Mouse (Mus musculus) kidney, postnatal 0 days (tissue): ENCODE measurements at regions not wholly inside any gene's neighbourhood (a gene's known extent, or its start where the extent isn't known, plus 50 kb on each side); places are given as distances from the start of the nearest gene placed in this dataset.
A peak's percentile ranks its signal among the peaks of the same experiment; 100 is the strongest.

ENCODE experiments used
- ATAC-seq: fragments of 200-750 bp; cut with Nextera tagmentation; replicated peaks from 2 replicates; pipeline ENCODE4 v1.8.0; 2017; ENCODE audit warnings: low read depth, moderate number of reproducible peaks, moderate TSS enrichment, moderate library complexity; ENCODE audit not compliant: low FRiP score
- DNase-seq: peaks from one replicate; pipeline ENCODE4 v3.0.0-alpha.2; 2016; ENCODE audit warnings: low spot score
- H3K27ac ChIP-seq: fragments of 300-500 bp; sonication (generic); 2 replicates; pipeline ENCODE4 v1.5.1; 2014; ENCODE audit warnings: mild to moderate bottlenecking
- H3K27me3 ChIP-seq: fragments of 300-500 bp; sonication (generic); 2 replicates; pipeline ENCODE4 v1.6.1; 2014; ENCODE audit warnings: low read length, mixed read lengths; ENCODE audit not compliant: insufficient read depth
- H3K36me3 ChIP-seq: fragments of 300-500 bp; sonication (generic); 2 replicates; pipeline ENCODE4 v1.6.1; 2014; ENCODE audit warnings: low read length, mixed read lengths; ENCODE audit not compliant: insufficient read depth
- H3K4me1 ChIP-seq: fragments of 300-500 bp; sonication (generic); replicated peaks from 2 replicates; pipeline ENCODE4 v1.6.1; 2014; ENCODE audit warnings: antibody characterized with exemption, low read length, mixed read lengths; ENCODE audit not compliant: insufficient read depth
- H3K4me2 ChIP-seq: fragments of 300-500 bp; sonication (generic); 2 replicates; pipeline ENCODE4 v1.6.1; 2014; ENCODE audit warnings: mild to moderate bottlenecking, low read length, moderate library complexity, mixed read lengths
- H3K4me3 ChIP-seq: fragments of 300-500 bp; sonication (generic); replicated peaks from 2 replicates; pipeline ENCODE4 v1.5.1; 2014; ENCODE audit warnings: low read depth, low read length
- H3K9ac ChIP-seq: fragments of 300-500 bp; sonication (generic); 2 replicates; pipeline ENCODE4 v1.6.1; 2014; ENCODE audit warnings: low read depth, low read length
- H3K9me3 ChIP-seq: fragments of 300-500 bp; sonication (generic); replicated peaks from 2 replicates; pipeline ENCODE4 v1.6.1; 2016; ENCODE audit warnings: low read length, inconsistent platforms, mixed read lengths
- CTCF ChIP-seq: IDR thresholded peaks from 2 replicates; pipeline ENCODE4 v1.5.1; 2016; ENCODE audit warnings: antibody characterized with exemption, low read depth, mild to moderate bottlenecking, moderate library complexity
- WGBS: fragments of 180-500 bp; shearing (Covaris S2); extraction: QIAGEN DNeasy Blood & Tissue Kit; methylation state at CpG from one replicate; pipeline ENCODE4 v1.1.7; 2014; 5-methylcytosine and 5-hydroxymethylcytosine counted together

GRCm38 (mm10) chr2:137808401-137809230 is 447.7 kb upstream of the Btbd3 start:
- no peak overlapping the region for H3K27ac ChIP-seq
- no peaks in the 10 kb centered on the region for H3K36me3 ChIP-seq
- no peak for TF ChIP-seq CTCF
- DNase-seq (no peak), ATAC-seq (no peak)
- no peak overlapping the region for H3K4me2 ChIP-seq
- no peaks in the 10 kb centered on the region for H3K4me1 ChIP-seq
- no peaks in the 10 kb centered on the region for H3K9me3 ChIP-seq
- 88% methylated on average over 13 of the region's 13 CpGs for WGBS
- no peak overlapping the region for H3K9ac ChIP-seq
- no peaks in the 10 kb centered on the region for H3K27me3 ChIP-seq
- H3K4me3 ChIP-seq = no peak overlapping the region

- H3K27me3 ChIP-seq = no peaks in the 10 kb centered on the region
- DNase-seq = no peak
- TF ChIP-seq CTCF = no peak
- H3K4me3 ChIP-seq = no peak overlapping the region
- no peaks in the 10 kb centered on the region for H3K36me3 ChIP-seq
- no peak overlapping the region for H3K27ac ChIP-seq
- H3K9ac ChIP-seq = no peak overlapping the region
- no peaks in the 10 kb centered on the region for H3K4me1 ChIP-seq
- no peak overlapping the region for H3K4me2 ChIP-seq
- no peak for ATAC-seq
- H3K9me3 ChIP-seq = no peaks in the 10 kb centered on the region
- 81% methylated on average over 5 of the region's 5 CpGs for WGBS
These were observed 448.6 kb upstream of the Btbd3 start for GRCm38 (mm10) chr2:137807594-137808295.

GRCm38 (mm10) chr2:137794841-137795240 is 461.5 kb upstream of the Btbd3 start:
- 26% methylated on average over 2 of the region's 2 CpGs for WGBS
- Histone ChIP-seq H3K4me1 (no peaks in the 10 kb centered on the region), H3K9ac (no peak overlapping the region), H3K27ac (no peak overlapping the region), H3K9me3 (no peaks in the 10 kb centered on the region), H3K27me3 (no peaks in the 10 kb centered on the region), H3K4me2 (no peak overlapping the region), H3K4me3 (no peak overlapping the region), H3K36me3 (no peaks in the 10 kb centered on the region)
- no peak for TF ChIP-seq CTCF
- peak; percentile 4 for DNase-seq
- no peak for ATAC-seq

GRCm38 (mm10) chr2:137784091-137784490 is 472.3 kb upstream of the Btbd3 start:
- ATAC-seq (no peak), DNase-seq (no peak)
- H3K27ac ChIP-seq = no peak overlapping the region
- no peaks in the 10 kb centered on the region for H3K9me3 ChIP-seq
- no peak for TF ChIP-seq CTCF
- no peaks in the 10 kb centered on the region for H3K4me1 ChIP-seq
- 78% methylated on average over 6 of the region's 6 CpGs for WGBS
- no peaks in the 10 kb centered on the region for H3K36me3 ChIP-seq
- no peak overlapping the region for H3K9ac ChIP-seq
- H3K4me3 ChIP-seq = no peak overlapping the region
- H3K4me2 ChIP-seq = no peak overlapping the region
- no peaks in the 10 kb centered on the region for H3K27me3 ChIP-seq

- Histone ChIP-seq H3K9ac (no peak overlapping the region), H3K9me3 (no peaks in the 10 kb centered on the region), H3K4me3 (no peak overlapping the region), H3K36me3 (no peaks in the 10 kb centered on the region), H3K27ac (no peak overlapping the region), H3K4me2 (no peak overlapping the region), H3K27me3 (no peaks in the 10 kb centered on the region), H3K4me1 (no peaks in the 10 kb centered on the region)
- 88% methylated on average over 3 of the region's 3 CpGs for WGBS
- ATAC-seq = no peak
- no peak for TF ChIP-seq CTCF
- DNase-seq = no peak
These were observed 478.9 kb upstream of the Btbd3 start for GRCm38 (mm10) chr2:137777430-137777829.

- H3K9ac ChIP-seq = no peak overlapping the region
- no peak overlapping the region for H3K4me2 ChIP-seq
- H3K9me3 ChIP-seq = no peaks in the 10 kb centered on the region
- no peak for ATAC-seq
- H3K27me3 ChIP-seq = no peaks in the 10 kb centered on the region
- no peak overlapping the region for H3K4me3 ChIP-seq
- H3K4me1 ChIP-seq = no peaks in the 10 kb centered on the region
- no peaks in the 10 kb centered on the region for H3K36me3 ChIP-seq
- no peak for TF ChIP-seq CTCF
- no peak overlapping the region for H3K27ac ChIP-seq
- no peak for DNase-seq
These were observed 491.6 kb upstream of the Btbd3 start for GRCm38 (mm10) chr2:137764785-137765184.
